Mouse (Mus musculus) megakaryocyte, embryonic 14.5 days (primary cell): ENCODE results near the gene Fbrsl1. TPM values are rescaled to one million over a fixed set of nuclear protein-coding genes. Genes with fewer than 3 reads are reported as not detected.

Source experiments
- H3K27me3 ChIP-seq: replicated peaks from 2 replicates; pipeline ENCODE3; 2012; ENCODE audit warnings: inconsistent platforms
- H3K36me3 ChIP-seq: replicated peaks from 2 replicates; pipeline ENCODE3; 2012; ENCODE audit warnings: low read length, inconsistent platforms, mixed read lengths
- H3K4me1 ChIP-seq: 2 replicates; pipeline ENCODE4 v1.6.1; 2012; ENCODE audit warnings: inconsistent platforms
- H3K4me3 ChIP-seq: replicated peaks from 2 replicates; pipeline ENCODE3; 2012; ENCODE audit warnings: moderate library complexity, mild to moderate bottlenecking, inconsistent platforms
- H3K9me3 ChIP-seq: 2 replicates; pipeline ENCODE4 v1.6.1; 2012; ENCODE audit warnings: inconsistent platforms
- FLI1 ChIP-seq: IDR thresholded peaks from 2 replicates; pipeline ENCODE4 v1.6.1; 2012; ENCODE audit warnings: low read length, inconsistent platforms, mixed read lengths
- GATA1 ChIP-seq: IDR thresholded peaks from 3 replicates; pipeline ENCODE4 v1.6.1; 2012; ENCODE audit warnings: mixed read lengths, low read length, inconsistent platforms, borderline replicate concordance
- polyA plus RNA-seq: library from polyadenylated mRNA; stranded (reverse); fragments of >175 nt; gene quantifications from 2 replicates; pipeline ENCODE4 v1.2.3, GENCODE M21; 2012; ENCODE audit warnings: low replicate concordance; ENCODE audit not compliant: insufficient read depth

Gene Fbrsl1
- polyA plus RNA-seq, 1 experiment = 66.5 TPM

- TF ChIP-seq GATA1 (no peak), FLI1 (no peak)
- Histone ChIP-seq H3K4me1 (peaks cover 25% of the 10 kb centered on the region), H3K9me3 (no peaks in the 10 kb centered on the region), H3K4me3 (peak within 1 kb of the TSS; percentile 87), H3K36me3 (peaks cover 21% of the 10 kb centered on the region), H3K27me3 (peaks cover 66% of the 10 kb centered on the region)
These were observed 105.5 kb downstream of the Fbrsl1 start, which contains the start of gene P2rx2 for GRCm38 (mm10) chr5:110342648-110343284. Gene P2rx2, minus strand, starts transcription at chr5:110343212.

DNA sequence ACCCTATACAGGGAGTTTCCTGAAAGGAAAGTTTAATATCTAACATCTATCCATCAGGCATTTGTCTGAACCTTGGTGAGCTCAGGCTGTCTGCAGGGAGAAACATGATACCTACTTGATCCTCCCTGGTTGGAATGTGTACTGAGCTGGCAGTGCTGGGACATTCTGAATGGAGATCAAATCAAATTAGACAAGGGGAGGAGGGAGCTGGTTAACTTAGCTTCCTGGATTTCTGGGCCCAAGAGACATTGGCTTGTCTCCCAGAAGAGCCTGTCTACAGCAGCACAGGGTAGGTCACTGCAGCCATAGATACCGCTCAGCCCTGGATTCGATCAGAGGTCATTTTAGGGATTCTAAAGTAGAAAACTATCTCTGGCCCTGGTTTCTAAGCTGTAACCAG is 109.5 kb downstream of the Fbrsl1 start:
- H3K36me3 ChIP-seq = peaks cover 59% of the 10 kb centered on the region
- no peak overlapping the region for H3K4me3 ChIP-seq
- TF ChIP-seq GATA1 (no peak), FLI1 (no peak)
- H3K9me3 ChIP-seq = no peaks in the 10 kb centered on the region
- peaks cover 39% of the 10 kb centered on the region for H3K27me3 ChIP-seq
- peaks cover 20% of the 10 kb centered on the region for H3K4me1 ChIP-seq

DNA sequence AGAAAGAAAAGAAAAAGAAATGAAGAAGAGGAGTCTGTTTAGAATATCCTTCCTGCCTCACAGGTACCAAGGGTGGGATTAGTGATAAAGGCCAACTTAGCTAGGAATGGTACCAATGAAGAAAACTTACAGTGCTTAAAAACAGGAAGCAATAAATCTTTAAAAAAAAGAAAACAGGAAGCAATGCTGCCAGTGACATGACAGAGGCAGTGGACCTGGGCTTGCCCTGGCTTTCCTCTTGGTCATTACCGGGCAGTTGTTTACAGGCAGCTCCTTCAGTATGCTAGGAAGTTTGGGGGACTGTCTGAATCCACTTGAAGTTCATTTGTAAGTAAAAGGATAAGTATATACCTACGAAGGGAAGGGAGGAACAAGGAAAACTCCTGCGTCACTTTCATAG is 117.8 kb downstream of the Fbrsl1 start:
- Histone ChIP-seq H3K4me1 (no peaks in the 10 kb centered on the region; the same call in 1 of the 2 replicates), H3K4me3 (no peak overlapping the region), H3K9me3 (no peaks in the 10 kb centered on the region), H3K27me3 (no peaks in the 10 kb centered on the region), H3K36me3 (peaks cover 87% of the 10 kb centered on the region)
- no peak for TF ChIP-seq FLI1
- no peak for TF ChIP-seq GATA1

- peaks cover 14% of the 10 kb centered on the region for H3K4me1 ChIP-seq
- no peaks in the 10 kb centered on the region for H3K27me3 ChIP-seq
- H3K4me3 ChIP-seq = no peak overlapping the region
- no peaks in the 10 kb centered on the region for H3K9me3 ChIP-seq
- TF ChIP-seq GATA1 (no peak), FLI1 (no peak)
- peaks cover 72% of the 10 kb centered on the region for H3K36me3 ChIP-seq
These were observed 135.2 kb downstream of the Fbrsl1 start for GRCm38 (mm10) chr5:110313127-110313526.

Other genes starting within 250 kb of the Fbrsl1 start
- gene Ankle2, start 217.5 kb downstream of the Fbrsl1 start, polyA plus RNA-seq = 0.32 and 3.0 TPM in 2 replicates
- gene Pgam5, start 178.6 kb downstream of the Fbrsl1 start, polyA plus RNA-seq = 0.82 and 2.8 TPM in 2 replicates
- 7.5 and 57.5 TPM in 2 replicates for gene Pxmp2, start 162.3 kb downstream of the Fbrsl1 start, polyA plus RNA-seq
- 2.6 and 5.1 TPM in 2 replicates for gene Pole, start 162.2 kb downstream of the Fbrsl1 start, polyA plus RNA-seq
- 1.1 TPM in 1 of 2 replicates, not detected in the other for gene P2rx2, start 105.3 kb downstream of the Fbrsl1 start, polyA plus RNA-seq
- gene Lrcol1, start 103.8 kb downstream of the Fbrsl1 start, polyA plus RNA-seq = not detected in 2 replicates
- gene Galnt9, start 95.9 kb upstream of the Fbrsl1 start, polyA plus RNA-seq = not detected in 2 replicates
- gene Noc4l, start 204.9 kb upstream of the Fbrsl1 start, polyA plus RNA-seq = 21.5 and 96.6 TPM in 2 replicates
- gene Ddx51, start 204.9 kb upstream of the Fbrsl1 start, polyA plus RNA-seq = 2.4 and 3.2 TPM in 2 replicates